Mouse (Mus musculus) liver, adult 2 months (tissue): ENCODE measurements at regions not wholly inside any gene's neighbourhood (a gene's known extent, or its start where the extent isn't known, plus 50 kb on each side); places are given as distances from the start of the nearest gene placed in this dataset.

Source experiments
- DNase-seq: peaks from one replicate; pipeline ENCODE4 v3.0.0-alpha.2; 2011; ENCODE audit warnings: low read depth, low spot score; ENCODE audit errors: extremely low read depth
- H3K27ac ChIP-seq: fragments of 200-500 bp; replicated peaks from 2 replicates; pipeline ENCODE4 v1.5.1; 2012; ENCODE audit warnings: low read depth, mild to moderate bottlenecking, control low read depth, inconsistent platforms, low read length; ENCODE audit not compliant: insufficient read depth
- H3K27me3 ChIP-seq: fragments of 200-500 bp; 2 replicates; pipeline ENCODE4 v1.6.1; 2012; ENCODE audit warnings: mild to moderate bottlenecking, moderate library complexity, low read length, inconsistent platforms; ENCODE audit not compliant: control insufficient read depth, insufficient read depth
- H3K36me3 ChIP-seq: fragments of 200-500 bp; 2 replicates; pipeline ENCODE4 v1.6.1; 2012; ENCODE audit warnings: low read length, inconsistent platforms; ENCODE audit not compliant: control insufficient read depth, insufficient read depth
- H3K4me1 ChIP-seq: fragments of 200-500 bp; 2 replicates; pipeline ENCODE4 v1.6.1; 2011; ENCODE audit warnings: low read length; ENCODE audit not compliant: control insufficient read depth, insufficient read depth
- H3K4me3 ChIP-seq: fragments of 200-500 bp; 2 replicates; pipeline ENCODE4 v1.5.1; 2011; ENCODE audit warnings: low read depth, mild to moderate bottlenecking, control low read depth, low read length, moderate library complexity; ENCODE audit not compliant: insufficient read depth
- H3K79me2 ChIP-seq: fragments of 200-500 bp; 2 replicates; pipeline ENCODE4 v1.6.1; 2012; ENCODE audit warnings: inconsistent platforms, mild to moderate bottlenecking, low read length, moderate library complexity; ENCODE audit not compliant: control insufficient read depth, insufficient read depth
- H3K9ac ChIP-seq: fragments of 200-500 bp; 2 replicates; pipeline ENCODE4 v1.6.1; 2012; ENCODE audit warnings: low read depth, mild to moderate bottlenecking, control low read depth, inconsistent platforms, low read length
- CTCF ChIP-seq: fragments of 200-500 bp; IDR thresholded peaks from 2 replicates; pipeline ENCODE4 v1.5.1; 2011; ENCODE audit warnings: low read depth, low read length, control low read depth
- POLR2A ChIP-seq: fragments of 200-500 bp; IDR thresholded peaks from 2 replicates; pipeline ENCODE4 v1.6.1; 2011; ENCODE audit warnings: low read length, control low read depth; ENCODE audit not compliant: insufficient read depth; ENCODE audit errors: extremely low read depth
- WGBS: fragments of 180-500 bp; shearing (Covaris S2); methylation state at CpG from one replicate; pipeline ENCODE4 v1.1.7; 2018; 5-methylcytosine and 5-hydroxymethylcytosine counted together

GRCm38 (mm10) chr7:94283031-94283609 lies 1203.5 kb downstream of the Fam181b start:
- Histone ChIP-seq H3K79me2 (no peaks in the 10 kb centered on the region), H3K4me1 (no peaks in the 10 kb centered on the region), H3K27ac (no peak overlapping the region), H3K9ac (no peak overlapping the region), H3K4me3 (no peak overlapping the region), H3K27me3 (no peaks in the 10 kb centered on the region), H3K36me3 (no peaks in the 10 kb centered on the region)
- 76% methylated on average over 3 of the region's 3 CpGs for WGBS
- DNase-seq = no peak
- TF ChIP-seq POLR2A (no peak), CTCF (no peak)

GRCm38 (mm10) chr7:94305602-94306001 lies 1225.9 kb downstream of the Fam181b start:
- no peak for DNase-seq
- Histone ChIP-seq H3K27ac (no peak overlapping the region), H3K36me3 (no peaks in the 10 kb centered on the region), H3K4me1 (no peaks in the 10 kb centered on the region), H3K79me2 (no peaks in the 10 kb centered on the region), H3K4me3 (no peak overlapping the region), H3K27me3 (no peaks in the 10 kb centered on the region), H3K9ac (no peak overlapping the region)
- WGBS = 74% methylated on average over 1 of the region's 1 CpGs
- TF ChIP-seq CTCF = no peak
- TF ChIP-seq POLR2A = no peak

GRCm38 (mm10) chr7:94314983-94315642 lies 1235.4 kb downstream of the Fam181b start:
- TF ChIP-seq POLR2A (no peak), CTCF (no peak)
- 90% methylated on average over 6 of the region's 6 CpGs for WGBS
- no peaks in the 10 kb centered on the region for H3K36me3 ChIP-seq
- H3K27ac ChIP-seq = no peak overlapping the region
- no peaks in the 10 kb centered on the region for H3K79me2 ChIP-seq
- no peaks in the 10 kb centered on the region for H3K4me1 ChIP-seq
- DNase-seq = no peak
- H3K4me3 ChIP-seq = no peak overlapping the region
- no peaks in the 10 kb centered on the region for H3K27me3 ChIP-seq
- H3K9ac ChIP-seq = no peak overlapping the region

GRCm38 (mm10) chr7:94332601-94333000 lies 1252.9 kb downstream of the Fam181b start:
- H3K27ac ChIP-seq = no peak overlapping the region
- no peaks in the 10 kb centered on the region for H3K36me3 ChIP-seq
- H3K4me3 ChIP-seq = no peak overlapping the region
- no peaks in the 10 kb centered on the region for H3K27me3 ChIP-seq
- DNase-seq = no peak
- H3K4me1 ChIP-seq = no peaks in the 10 kb centered on the region
- no peak overlapping the region for H3K9ac ChIP-seq
- TF ChIP-seq CTCF (no peak), POLR2A (no peak)
- H3K79me2 ChIP-seq = no peaks in the 10 kb centered on the region
